Mouse (Mus musculus) thymus, adult 2 months (tissue): ENCODE data around the gene Xxylt1.

Experiments
- CTCF ChIP-seq: fragments of 200-500 bp; IDR thresholded peaks from 2 replicates; pipeline ENCODE4 v1.5.1; 2012; ENCODE audit warnings: mild to moderate bottlenecking, control low read depth, low read length, moderate library complexity, borderline replicate concordance; ENCODE audit not compliant: control insufficient read depth, poor library complexity, insufficient read depth; ENCODE audit errors: extremely low read depth
- POLR2A ChIP-seq: fragments of 200-500 bp; IDR thresholded peaks from 2 replicates; pipeline ENCODE4 v1.6.1; 2012; ENCODE audit warnings: mild to moderate bottlenecking, low read length, control low read depth, moderate library complexity; ENCODE audit not compliant: control insufficient read depth, poor library complexity, insufficient read depth; ENCODE audit errors: extremely low read depth

GRCm38 (mm10) chr16:30944886-30945285 lies 136.3 kb downstream of the Xxylt1 start:
- no peak for TF ChIP-seq CTCF
- TF ChIP-seq POLR2A: no peak
